Mouse (Mus musculus) forebrain, embryonic 16.5 days (tissue): ENCODE results near the gene Klhl12. TPM values are rescaled to one million over a fixed set of nuclear protein-coding genes. Genes with fewer than 3 reads are reported as not detected.
A peak's percentile ranks its signal among the peaks of the same experiment; 100 is the strongest.

Experiments used
- ATAC-seq: fragments of 200-750 bp; cut with Nextera tagmentation; 2 replicates; pipeline ENCODE4 v1.8.0; 2017; ENCODE audit warnings: mild to moderate bottlenecking, moderate library complexity
- H3K27ac ChIP-seq: fragments of 300-500 bp; sonication (generic); 2 replicates; pipeline ENCODE4 v1.5.1; 2014; ENCODE audit warnings: low read length, control low read depth
- H3K27me3 ChIP-seq: fragments of 300-500 bp; sonication (generic); replicated peaks from 2 replicates; pipeline ENCODE4 v1.6.1; 2014; ENCODE audit warnings: low read length; ENCODE audit not compliant: control insufficient read depth, insufficient read depth
- H3K36me3 ChIP-seq: fragments of 300-500 bp; sonication (generic); 2 replicates; pipeline ENCODE4 v1.6.1; 2014; ENCODE audit not compliant: control insufficient read depth, insufficient read depth
- H3K4me1 ChIP-seq: fragments of 300-500 bp; sonication (generic); replicated peaks from 2 replicates; pipeline ENCODE4 v1.6.1; 2014; ENCODE audit warnings: low read length; ENCODE audit not compliant: control insufficient read depth, insufficient read depth
- H3K4me2 ChIP-seq: fragments of 300-500 bp; sonication (generic); 2 replicates; pipeline ENCODE4 v1.6.1; 2014; ENCODE audit warnings: mild to moderate bottlenecking, low read length, control low read depth
- H3K4me3 ChIP-seq: fragments of 300-500 bp; sonication (generic); replicated peaks from 2 replicates; pipeline ENCODE4 v1.5.1; 2014; ENCODE audit warnings: mild to moderate bottlenecking, low read length, control low read depth
- H3K9ac ChIP-seq: fragments of 300-500 bp; sonication (generic); replicated peaks from 2 replicates; pipeline ENCODE4 v1.6.1; 2014; ENCODE audit warnings: low read depth, low read length, control low read depth
- H3K9me3 ChIP-seq: fragments of 300-500 bp; sonication (generic); 2 replicates; pipeline ENCODE4 v1.6.1; 2016; ENCODE audit warnings: low read length; ENCODE audit not compliant: control insufficient read depth
- WGBS: fragments of 180-500 bp; shearing (Covaris S2); extraction: QIAGEN DNeasy Blood & Tissue Kit; methylation state at CpG from one replicate; pipeline ENCODE4 v1.1.7; 2014; 5-methylcytosine and 5-hydroxymethylcytosine counted together
- polyA plus RNA-seq: library from polyadenylated mRNA; unstranded; fragments of >200 nt; fragmentation: Nextera tagmentation; extraction: Ambion mirVana; gene quantifications from 2 replicates; pipeline ENCODE4 v1.2.1, GENCODE M21; 2015

Gene Klhl12
- polyA plus RNA-seq: 42.5 and 44.6 TPM in 2 replicates

GRCm38 (mm10) chr1:134454904-134455824 is at the start of gene Klhl12:
Gene Klhl12, plus strand, starts transcription at chr1:134455531.
- peak; percentile 95 for ATAC-seq
- peaks cover 6% of the 10 kb centered on the region for H3K36me3 ChIP-seq
- H3K9me3 ChIP-seq: no peaks in the 10 kb centered on the region
- H3K4me1 ChIP-seq: peaks cover 12% of the 10 kb centered on the region
- WGBS: under 1% methylated on average over 55 of the region's 61 CpGs
- no peaks in the 10 kb centered on the region for H3K27me3 ChIP-seq
- H3K4me3 ChIP-seq: peak within 1 kb of the TSS; percentile 91
- H3K9ac ChIP-seq: peak within 1 kb of the TSS; percentile 84
- peak within 1 kb of the TSS; percentile 63 for H3K27ac ChIP-seq
- peak within 1 kb of the TSS; percentile 95 for H3K4me2 ChIP-seq

GRCm38 (mm10) chr1:134406414-134406771 is 48.9 kb upstream of the Klhl12 start:
- Histone ChIP-seq H3K36me3 (no peaks in the 10 kb centered on the region; the same call in 1 of the 2 replicates), H3K27ac (no peak overlapping the region), H3K4me3 (peak overlapping the region; percentile 91), H3K4me1 (peaks cover 12% of the 10 kb centered on the region), H3K9ac (peak overlapping the region; percentile 83), H3K27me3 (no peaks in the 10 kb centered on the region), H3K4me2 (peak overlapping the region; percentile 86), H3K9me3 (no peaks in the 10 kb centered on the region)
- no peak; the same call in 1 of the 2 replicates for ATAC-seq
- 26% methylated on average over 8 of the region's 8 CpGs for WGBS

- no peak for ATAC-seq
- H3K9ac ChIP-seq: no peak overlapping the region
- no peaks in the 10 kb centered on the region; the same call in 1 of the 2 replicates for H3K36me3 ChIP-seq
- no peaks in the 10 kb centered on the region for H3K9me3 ChIP-seq
- no peaks in the 10 kb centered on the region for H3K27me3 ChIP-seq
- peaks cover 12% of the 10 kb centered on the region for H3K4me1 ChIP-seq
- WGBS: 83% methylated on average over 8 of the region's 8 CpGs
- H3K4me3 ChIP-seq: no peak overlapping the region
- no peak overlapping the region for H3K27ac ChIP-seq
- H3K4me2 ChIP-seq: no peak overlapping the region
Observed at GRCm38 (mm10) chr1:134408080-134408479, 47.3 kb upstream of the Klhl12 start.

- Histone ChIP-seq H3K4me1 (peaks cover 21% of the 10 kb centered on the region), H3K27me3 (no peaks in the 10 kb centered on the region), H3K9me3 (no peaks in the 10 kb centered on the region), H3K9ac (no peak overlapping the region), H3K4me2 (no peak overlapping the region), H3K36me3 (no peaks in the 10 kb centered on the region; the same call in 1 of the 2 replicates), H3K4me3 (no peak overlapping the region), H3K27ac (no peak overlapping the region)
- 94% methylated on average over 9 of the region's 9 CpGs for WGBS
- no peak for ATAC-seq
Observed at GRCm38 (mm10) chr1:134411706-134412629, 43.4 kb upstream of the Klhl12 start.

- Histone ChIP-seq H3K4me3 (no peak overlapping the region), H3K9me3 (no peaks in the 10 kb centered on the region), H3K36me3 (no peaks in the 10 kb centered on the region; the same call in 1 of the 2 replicates), H3K27me3 (no peaks in the 10 kb centered on the region), H3K27ac (no peak overlapping the region), H3K4me2 (no peak overlapping the region), H3K9ac (no peak overlapping the region), H3K4me1 (peaks cover 36% of the 10 kb centered on the region)
- 44% methylated on average over 2 of the region's 2 CpGs for whole genome bisulfite sequencing
- no peak for ATAC-seq
Observed at GRCm38 (mm10) chr1:134414038-134414437, 41.3 kb upstream of the Klhl12 start.

- Histone ChIP-seq H3K9me3 (no peaks in the 10 kb centered on the region), H3K36me3 (no peaks in the 10 kb centered on the region; the same call in 1 of the 2 replicates), H3K27me3 (no peaks in the 10 kb centered on the region), H3K4me3 (peak overlapping the region; percentile 88), H3K4me2 (peak overlapping the region; percentile 68), H3K27ac (peak overlapping the region; percentile 76), H3K4me1 (peaks cover 40% of the 10 kb centered on the region), H3K9ac (peak overlapping the region; percentile 49)
- peak; percentile 23 for ATAC-seq
- 14% methylated on average over 11 of the region's 11 CpGs for WGBS
Observed at GRCm38 (mm10) chr1:134414501-134415167, 40.7 kb upstream of the Klhl12 start.

- peak; percentile 100 for ATAC-seq
- WGBS: under 1% methylated on average over 75 of the region's 77 CpGs
- peaks cover 44% of the 10 kb centered on the region for H3K4me1 ChIP-seq
Observed at GRCm38 (mm10) chr1:134415168-134415831, 40.0 kb upstream of the Klhl12 start, which contains the start of gene Adipor1. Gene Adipor1, plus strand, starts transcription at chr1:134415378.

GRCm38 (mm10) chr1:134418414-134418975 is 36.8 kb upstream of the Klhl12 start:
- Histone ChIP-seq H3K27ac (no peak overlapping the region), H3K4me3 (no peak overlapping the region), H3K9ac (no peak overlapping the region), H3K36me3 (no peaks in the 10 kb centered on the region), H3K4me1 (peaks cover 44% of the 10 kb centered on the region), H3K9me3 (no peaks in the 10 kb centered on the region), H3K27me3 (no peaks in the 10 kb centered on the region), H3K4me2 (no peak overlapping the region)
- ATAC-seq: no peak
- 76% methylated on average over 2 of the region's 2 CpGs for WGBS

More at GRCm38 (mm10) chr1:134415168-134415831, 40.0 kb upstream of the Klhl12 start, which contains the start of gene Adipor1:
- H3K27me3 ChIP-seq: no peaks in the 10 kb centered on the region
- peak within 1 kb of the TSS; percentile 91 for H3K27ac ChIP-seq
- H3K4me2 ChIP-seq: peak within 1 kb of the TSS; percentile 71
- H3K9me3 ChIP-seq: no peaks in the 10 kb centered on the region
- H3K36me3 ChIP-seq: no peaks in the 10 kb centered on the region; the same call in 1 of the 2 replicates
- H3K9ac ChIP-seq: peak within 1 kb of the TSS; percentile 88
- H3K4me3 ChIP-seq: peak within 1 kb of the TSS; percentile 88
